Mouse (Mus musculus) neural tube, embryonic 12.5 days (tissue): ENCODE data around the gene Hnrnpa1. TPM values are rescaled to one million over a fixed set of nuclear protein-coding genes. Genes with fewer than 3 reads are reported as not detected.
"Not testable (repeated sequence)": the region's sequence is repeated elsewhere in the genome, so short reads cannot be mapped to it uniquely, and the experiment has no call there.

Experiments
- ATAC-seq: fragments of 200-750 bp; cut with Nextera tagmentation; 2 replicates; pipeline ENCODE4 v1.8.0; 2017; ENCODE audit warnings: low read depth, mild to moderate bottlenecking, moderate TSS enrichment, moderate library complexity; ENCODE audit not compliant: low FRiP score
- H3K27ac ChIP-seq: fragments of 300-500 bp; sonication (generic); 2 replicates; pipeline ENCODE4 v1.5.1; 2016
- H3K27me3 ChIP-seq: fragments of 300-500 bp; sonication (generic); replicated peaks from 2 replicates; pipeline ENCODE4 v1.6.1; 2016; ENCODE audit warnings: mild to moderate bottlenecking
- H3K36me3 ChIP-seq: fragments of 300-500 bp; sonication (generic); 2 replicates; pipeline ENCODE4 v1.6.1; 2016; ENCODE audit warnings: mild to moderate bottlenecking
- H3K4me1 ChIP-seq: fragments of 300-500 bp; sonication (generic); 2 replicates; pipeline ENCODE4 v1.6.1; 2016
- H3K4me2 ChIP-seq: fragments of 300-500 bp; sonication (generic); replicated peaks from 2 replicates; pipeline ENCODE4 v1.6.1; 2016; ENCODE audit warnings: mild to moderate bottlenecking
- H3K4me3 ChIP-seq: fragments of 300-500 bp; sonication (generic); 2 replicates; pipeline ENCODE4 v1.5.1; 2016
- H3K9ac ChIP-seq: fragments of 300-500 bp; sonication (generic); 2 replicates; pipeline ENCODE4 v1.6.1; 2016; ENCODE audit warnings: mild to moderate bottlenecking
- H3K9me3 ChIP-seq: fragments of 300-500 bp; sonication (generic); 2 replicates; pipeline ENCODE4 v1.6.1; 2016; ENCODE audit warnings: mild to moderate bottlenecking
- WGBS: fragments of 180-500 bp; shearing (Covaris S2); methylation state at CpG from one replicate; pipeline ENCODE4 v1.1.7; 2016; 5-methylcytosine and 5-hydroxymethylcytosine counted together
- polyA plus RNA-seq: library from polyadenylated mRNA; unstranded; fragments of >200 nt; fragmentation: Nextera tagmentation; extraction: Ambion mirVana; gene quantifications from 2 replicates; pipeline ENCODE4 v1.2.1, GENCODE M21; 2016

The Hnrnpa1 gene
- polyA plus RNA-seq, 1 experiment from 2014 or later, result 1,154 TPM

DNA sequence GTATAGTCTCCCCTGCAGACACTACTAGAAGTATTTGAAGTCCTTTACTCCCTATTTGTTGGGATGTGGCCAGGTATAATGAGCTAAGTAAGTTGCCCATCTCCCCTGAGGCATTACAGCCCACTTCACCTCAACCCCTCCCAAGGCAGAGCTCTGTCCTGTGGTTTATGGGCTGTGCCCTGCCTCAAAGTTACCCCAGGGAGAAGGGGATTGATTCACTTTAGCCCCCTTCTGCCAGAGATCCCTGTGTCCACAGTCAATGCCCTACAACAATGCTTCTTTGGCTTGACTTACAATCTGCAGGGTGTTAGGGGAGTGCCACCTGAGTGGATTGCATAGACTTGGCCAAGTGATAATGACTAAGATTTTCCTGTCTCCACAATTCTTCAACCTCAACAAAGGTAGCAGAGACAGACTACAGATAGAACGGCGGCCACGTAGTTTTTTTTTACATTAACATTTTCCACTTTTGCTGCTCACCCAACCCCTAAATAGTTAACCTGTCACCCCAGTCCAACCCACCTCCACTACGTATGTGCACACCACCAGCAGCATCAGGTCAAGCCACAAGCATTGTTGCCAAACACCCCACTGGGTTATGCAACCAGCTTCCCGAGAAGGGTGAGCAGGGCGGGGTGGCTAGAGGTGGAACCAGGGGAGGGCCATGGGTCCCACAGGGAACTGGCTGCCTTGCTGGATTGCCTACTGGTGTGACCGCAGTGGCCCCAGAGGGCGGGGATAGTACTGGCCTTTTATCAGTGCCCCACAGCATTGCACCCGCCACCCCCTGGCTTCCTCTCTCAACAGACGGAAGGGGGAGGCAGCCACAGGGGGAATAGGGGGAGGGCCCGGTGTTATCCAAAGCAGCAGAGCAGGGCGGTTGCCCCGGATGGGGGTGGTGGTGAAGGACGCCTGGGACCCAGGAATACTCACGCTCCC is 17.8 kb downstream of the Hnrnpa1 start, which contains the start of gene Nfe2:
Gene Nfe2, minus strand, starts transcription at position 614 of the 939 bp plus-strand sequence.
- Histone ChIP-seq H3K9ac (no peak within 1 kb of the TSS), H3K27ac (no peak within 1 kb of the TSS), H3K36me3 (no peaks in the 10 kb centered on the region), H3K9me3 (no peaks in the 10 kb centered on the region), H3K4me3 (no peak within 1 kb of the TSS), H3K4me1 (peaks cover 12% of the 10 kb centered on the region), H3K27me3 (peaks cover 8% of the 10 kb centered on the region; the same call in 1 of the 2 replicates), H3K4me2 (peak within 1 kb of the TSS; percentile 10; the same call in 1 of the 2 replicates)
- 17% methylated on average over 15 of the region's 15 CpGs for WGBS
- ATAC-seq, result peak; percentile 56; the same call in 1 of the 2 replicates

DNA sequence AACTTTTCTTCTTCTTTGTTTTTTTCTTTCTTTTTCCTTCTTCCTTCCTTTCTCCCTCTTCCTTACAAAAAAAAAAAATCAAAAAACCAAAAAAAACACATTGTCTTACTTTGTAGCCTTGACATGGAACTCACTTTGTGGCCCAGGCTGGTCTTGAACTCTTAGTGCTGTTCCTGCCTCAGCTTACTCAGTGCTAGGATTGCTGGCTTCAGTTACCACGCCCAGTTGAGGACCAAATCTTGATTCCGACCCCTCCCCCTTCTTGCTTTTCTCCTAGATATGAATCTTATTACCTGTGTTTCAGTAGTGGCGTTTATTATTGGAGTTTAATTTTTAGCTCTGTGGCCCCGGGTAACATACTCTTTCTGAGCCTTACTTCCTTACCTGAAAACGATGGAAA is 18.9 kb downstream of the Hnrnpa1 start:
- no peaks in the 10 kb centered on the region for H3K9me3 ChIP-seq
- peaks cover 12% of the 10 kb centered on the region for H3K4me1 ChIP-seq
- no peaks in the 10 kb centered on the region for H3K36me3 ChIP-seq
- no peak overlapping the region for H3K27ac ChIP-seq
- H3K4me3 ChIP-seq, result no peak overlapping the region
- 89% methylated on average over 5 of the region's 5 CpGs for WGBS
- H3K4me2 ChIP-seq, result no peak overlapping the region
- no peak for ATAC-seq
- H3K9ac ChIP-seq, result no peak overlapping the region
- peaks cover 8% of the 10 kb centered on the region; the same call in 1 of the 2 replicates for H3K27me3 ChIP-seq

GRCm38 (mm10) chr15:103259989-103260388 is 19.8 kb downstream of the Hnrnpa1 start:
- 81% methylated on average over 1 of the region's 1 CpGs for WGBS
- H3K9ac ChIP-seq, result no peak overlapping the region
- H3K4me3 ChIP-seq, result no peak overlapping the region
- H3K27ac ChIP-seq, result no peak overlapping the region
- no peaks in the 10 kb centered on the region for H3K9me3 ChIP-seq
- H3K36me3 ChIP-seq, result no peaks in the 10 kb centered on the region
- H3K4me2 ChIP-seq, result no peak overlapping the region
- H3K4me1 ChIP-seq, result peaks cover 5% of the 10 kb centered on the region
- no peak for ATAC-seq
- peaks cover 3% of the 10 kb centered on the region; the same call in 1 of the 2 replicates for H3K27me3 ChIP-seq

GRCm38 (mm10) chr15:103264794-103265193 is 24.6 kb downstream of the Hnrnpa1 start:
- Histone ChIP-seq H3K9ac (no peak overlapping the region), H3K4me2 (no peak overlapping the region), H3K36me3 (no peaks in the 10 kb centered on the region), H3K9me3 (no peaks in the 10 kb centered on the region), H3K4me3 (no peak overlapping the region), H3K4me1 (no peaks in the 10 kb centered on the region), H3K27me3 (no peaks in the 10 kb centered on the region), H3K27ac (no peak overlapping the region)
- ATAC-seq, result no peak
- 86% methylated on average over 2 of the region's 2 CpGs for WGBS

- no peaks in the 10 kb centered on the region for H3K36me3 ChIP-seq
- H3K4me3 ChIP-seq, result no peak overlapping the region
- H3K9ac ChIP-seq, result no peak overlapping the region
- no peaks in the 10 kb centered on the region for H3K9me3 ChIP-seq
- no peak overlapping the region for H3K4me2 ChIP-seq
- ATAC-seq, result no peak
- H3K4me1 ChIP-seq, result peaks cover 7% of the 10 kb centered on the region
- H3K27me3 ChIP-seq, result no peaks in the 10 kb centered on the region
- no peak overlapping the region for H3K27ac ChIP-seq
- 85% methylated on average over 4 of the region's 4 CpGs for WGBS
Measured at GRCm38 (mm10) chr15:103268903-103269302, 28.7 kb downstream of the Hnrnpa1 start.

DNA sequence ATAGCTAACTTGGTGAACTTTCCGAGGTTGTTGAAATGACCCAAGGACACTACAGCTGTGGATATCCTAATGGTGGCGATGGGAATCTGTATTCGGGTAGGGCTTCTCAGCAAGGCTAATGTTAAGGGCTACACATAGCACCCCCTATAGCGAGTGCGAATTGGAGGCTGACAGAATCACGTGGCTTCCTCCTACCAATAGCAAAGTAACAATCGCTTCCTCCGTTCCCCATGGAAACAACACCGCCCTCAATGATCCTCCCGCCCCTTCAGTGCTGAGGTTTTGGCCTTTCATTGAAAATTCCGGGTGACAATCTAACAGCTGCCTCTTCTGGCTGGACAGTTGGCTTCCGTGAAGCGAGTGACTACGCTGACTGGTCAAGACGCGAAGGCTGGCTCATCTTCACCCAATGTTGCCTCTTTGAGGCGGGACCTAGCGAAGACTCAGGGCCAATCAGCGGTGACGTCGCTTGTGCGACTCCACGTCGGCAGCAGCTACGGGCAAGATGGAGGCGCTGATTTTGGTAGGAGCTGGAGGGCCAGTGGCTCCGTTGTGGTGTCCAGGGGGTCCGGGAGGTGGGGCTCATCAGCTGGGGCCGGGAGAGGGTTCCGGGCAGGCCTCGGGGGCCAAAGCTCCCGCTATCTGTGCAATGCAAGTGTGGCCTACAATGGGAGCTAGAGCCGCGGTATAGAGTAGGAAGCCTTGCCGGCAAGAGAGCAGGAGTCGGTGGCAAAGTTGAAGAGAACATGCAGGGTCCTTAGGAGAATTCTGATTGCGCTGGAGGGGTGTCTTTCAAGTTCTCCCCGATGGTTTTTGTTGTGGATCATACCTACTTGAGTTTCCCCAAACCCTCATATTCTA is 32.4 kb downstream of the Hnrnpa1 start, which contains the start of gene Copz1:
Gene Copz1, plus strand, starts transcription at position 296 of the 861 bp plus-strand sequence.
- Histone ChIP-seq H3K4me2 (peak within 1 kb of the TSS; percentile 74), H3K4me3 (peak within 1 kb of the TSS; percentile 84), H3K4me1 (peaks cover 14% of the 10 kb centered on the region), H3K9me3 (no peaks in the 10 kb centered on the region), H3K36me3 (no peaks in the 10 kb centered on the region), H3K9ac (peak within 1 kb of the TSS; percentile 84), H3K27ac (no peak within 1 kb of the TSS), H3K27me3 (no peaks in the 10 kb centered on the region)
- under 1% methylated on average over 38 of the region's 38 CpGs for WGBS
- ATAC-seq, result peak; percentile 99

- ATAC-seq, H3K27ac ChIP-seq, H3K4me2 ChIP-seq, H3K9ac ChIP-seq, H3K27me3 ChIP-seq, H3K4me3 ChIP-seq, H3K36me3 ChIP-seq, H3K9me3 ChIP-seq: not testable (repeated sequence)
- H3K4me1 ChIP-seq, result peaks cover 33% of the 10 kb centered on the region
- WGBS, result 94% methylated on average over 3 of the region's 3 CpGs
Measured at GRCm38 (mm10) chr15:103275943-103276342, 35.7 kb downstream of the Hnrnpa1 start.

DNA sequence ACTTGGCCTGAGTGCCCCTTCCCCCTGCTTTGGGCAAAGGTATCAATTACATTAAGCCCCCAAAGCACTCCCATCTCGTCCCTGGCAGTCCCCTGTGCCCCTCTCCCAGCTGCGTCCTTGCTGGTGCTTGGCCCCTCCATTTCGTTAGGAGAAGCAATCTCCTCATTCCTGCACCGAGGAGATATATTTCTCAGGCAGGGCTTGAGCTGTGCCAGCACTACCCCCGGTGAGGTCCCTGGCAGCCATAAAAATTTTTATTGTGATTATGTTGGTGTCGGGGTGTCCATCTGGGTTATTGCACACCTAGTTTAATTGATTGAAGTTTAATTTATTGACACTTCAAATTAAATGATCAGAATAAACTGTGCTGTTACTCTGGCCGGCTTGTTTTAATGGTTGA is 37.7 kb downstream of the Hnrnpa1 start:
- peak overlapping the region; percentile 13; the same call in 1 of the 2 replicates for H3K4me2 ChIP-seq
- no peaks in the 10 kb centered on the region for H3K36me3 ChIP-seq
- peak overlapping the region; percentile 60; the same call in 1 of the 2 replicates for H3K27ac ChIP-seq
- 48% methylated on average over 7 of the region's 7 CpGs for WGBS
- H3K9me3 ChIP-seq, result no peaks in the 10 kb centered on the region
- ATAC-seq, result peak; percentile 38; the same call in 1 of the 2 replicates
- no peak overlapping the region for H3K4me3 ChIP-seq
- peaks cover 33% of the 10 kb centered on the region for H3K4me1 ChIP-seq
- H3K9ac ChIP-seq, result no peak overlapping the region
- no peaks in the 10 kb centered on the region for H3K27me3 ChIP-seq

DNA sequence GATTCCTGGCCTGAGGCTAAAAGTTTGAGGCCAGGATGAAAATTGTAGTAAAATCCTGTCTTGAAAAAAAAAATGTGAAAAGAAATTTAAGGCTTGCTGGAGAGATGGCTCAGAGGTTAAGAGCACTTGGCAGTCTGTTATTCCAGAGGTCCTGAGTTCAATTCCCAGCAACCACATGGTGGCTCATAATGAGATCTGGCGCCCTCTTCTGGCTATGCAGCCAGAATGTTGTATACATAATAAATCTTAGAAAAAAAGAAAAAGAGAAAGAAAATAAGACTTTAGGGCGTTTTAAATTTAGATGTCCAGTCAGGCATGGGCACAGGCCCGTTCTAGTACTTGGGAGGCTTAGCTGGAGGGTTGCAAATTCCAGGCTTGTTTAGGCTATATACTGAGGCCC is 39.5 kb downstream of the Hnrnpa1 start:
- H3K9me3 ChIP-seq, result no peaks in the 10 kb centered on the region
- ATAC-seq, result no peak
- H3K27me3 ChIP-seq, result no peaks in the 10 kb centered on the region
- no peak overlapping the region for H3K9ac ChIP-seq
- peaks cover 22% of the 10 kb centered on the region for H3K4me1 ChIP-seq
- 53% methylated on average over 3 of the region's 3 CpGs for WGBS
- H3K4me2 ChIP-seq, result no peak overlapping the region
- H3K4me3 ChIP-seq, result no peak overlapping the region
- H3K36me3 ChIP-seq, result no peaks in the 10 kb centered on the region
- no peak overlapping the region for H3K27ac ChIP-seq

DNA sequence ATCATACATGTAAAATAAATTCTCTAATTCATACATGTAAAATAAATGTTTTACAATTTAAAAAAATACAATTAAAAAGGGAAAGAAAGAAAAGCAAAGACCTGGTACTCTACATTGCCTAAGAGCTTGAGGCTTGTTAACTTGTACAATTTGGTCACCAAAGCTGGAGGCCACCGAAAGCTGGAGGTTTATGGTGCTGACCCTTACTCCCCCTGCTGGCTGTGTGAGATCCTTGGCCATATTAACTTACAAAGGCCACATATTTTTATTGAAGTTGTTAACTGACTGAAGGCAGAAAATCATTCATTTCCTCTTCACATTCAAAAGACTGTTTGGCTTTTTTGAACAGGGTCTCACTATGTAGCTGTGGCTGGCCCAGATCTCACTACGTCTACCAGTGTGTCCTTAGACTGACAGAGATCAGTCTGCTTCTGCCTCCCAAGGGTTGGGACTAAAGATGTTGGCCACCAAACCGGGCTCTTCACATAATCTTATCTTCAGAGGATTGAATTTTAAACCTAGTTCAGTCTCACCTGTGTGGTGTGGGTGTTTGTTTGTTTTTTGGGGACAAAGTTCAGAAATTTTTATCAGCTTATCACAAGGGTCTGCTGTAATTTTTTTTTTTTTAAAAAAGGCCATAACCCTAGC is 40.7 kb downstream of the Hnrnpa1 start:
- ATAC-seq, result no peak
- WGBS, result 65% methylated on average over 3 of the region's 3 CpGs
- Histone ChIP-seq H3K27me3 (no peaks in the 10 kb centered on the region), H3K4me3 (no peak overlapping the region), H3K4me1 (peaks cover 34% of the 10 kb centered on the region), H3K9ac (no peak overlapping the region), H3K36me3 (no peaks in the 10 kb centered on the region), H3K27ac (no peak overlapping the region), H3K4me2 (no peak overlapping the region), H3K9me3 (no peaks in the 10 kb centered on the region)

GRCm38 (mm10) chr15:103281465-103282205 is 41.4 kb downstream of the Hnrnpa1 start:
- H3K4me1 ChIP-seq, result peaks cover 37% of the 10 kb centered on the region
- H3K36me3 ChIP-seq, result no peaks in the 10 kb centered on the region
- no peak overlapping the region for H3K27ac ChIP-seq
- H3K9me3 ChIP-seq, result no peaks in the 10 kb centered on the region
- no peak overlapping the region for H3K4me3 ChIP-seq
- no peak overlapping the region for H3K4me2 ChIP-seq
- no peak overlapping the region for H3K9ac ChIP-seq
- ATAC-seq, result no peak
- WGBS, result 96% methylated on average over 3 of the region's 3 CpGs
- H3K27me3 ChIP-seq, result no peaks in the 10 kb centered on the region
